Mouse (Mus musculus) cortical plate, adult 2 months (tissue): ENCODE measurements at regions not wholly inside any gene's neighbourhood (a gene's known extent, or its start where the extent isn't known, plus 50 kb on each side); places are given as distances from the start of the nearest gene placed in this dataset.

ENCODE experiments used
- H3K27ac ChIP-seq: fragments of 200-500 bp; 2 replicates; pipeline ENCODE4 v1.5.1; 2012; ENCODE audit warnings: low read length, control low read depth, inconsistent platforms; ENCODE audit not compliant: insufficient read depth
- H3K4me1 ChIP-seq: fragments of 200-500 bp; 2 replicates; pipeline ENCODE4 v1.6.1; 2011; ENCODE audit warnings: low read length; ENCODE audit not compliant: control insufficient read depth, insufficient read depth
- H3K4me3 ChIP-seq: fragments of 200-500 bp; 2 replicates; pipeline ENCODE4 v1.5.1; 2011; ENCODE audit warnings: mild to moderate bottlenecking, low read length, control low read depth; ENCODE audit not compliant: insufficient read depth
- CTCF ChIP-seq: fragments of 200-500 bp; IDR thresholded peaks from 2 replicates; pipeline ENCODE4 v1.5.1; 2011; ENCODE audit warnings: mild to moderate bottlenecking, control low read depth, low read length; ENCODE audit not compliant: insufficient read depth; ENCODE audit errors: extremely low read depth
- POLR2A ChIP-seq: fragments of 200-500 bp; IDR thresholded peaks from 2 replicates; pipeline ENCODE4 v1.6.1; 2011; ENCODE audit warnings: mild to moderate bottlenecking, low read length, control low read depth; ENCODE audit not compliant: insufficient read depth; ENCODE audit errors: extremely low read depth

- TF ChIP-seq POLR2A (no peak), CTCF (no peak)
These were observed 289.6 kb downstream of the Lmo7 start for GRCm38 (mm10) chr14:102019320-102019719.

GRCm38 (mm10) chr14:102016572-102016971, 286.8 kb downstream of the Lmo7 start:
- no peak for TF ChIP-seq CTCF
- no peak for TF ChIP-seq POLR2A
- H3K4me1 ChIP-seq, result no peaks in the 10 kb centered on the region
- H3K27ac ChIP-seq, result no peak overlapping the region
- H3K4me3 ChIP-seq, result no peak overlapping the region

More at GRCm38 (mm10) chr14:102019320-102019719, 289.6 kb downstream of the Lmo7 start:
- Histone ChIP-seq H3K4me1 (no peaks in the 10 kb centered on the region), H3K4me3 (no peak overlapping the region), H3K27ac (no peak overlapping the region)

- Histone ChIP-seq H3K27ac (no peak overlapping the region), H3K4me1 (no peaks in the 10 kb centered on the region), H3K4me3 (no peak overlapping the region)
- no peak for TF ChIP-seq CTCF
- no peak for TF ChIP-seq POLR2A
These were observed 285.3 kb downstream of the Lmo7 start for GRCm38 (mm10) chr14:102014976-102015603.

GRCm38 (mm10) chr14:102013238-102013637, 283.5 kb downstream of the Lmo7 start:
- no peak overlapping the region for H3K4me3 ChIP-seq
- TF ChIP-seq POLR2A (no peak), CTCF (no peak)
- no peaks in the 10 kb centered on the region for H3K4me1 ChIP-seq
- H3K27ac ChIP-seq, result no peak overlapping the region

- Histone ChIP-seq H3K4me1 (no peaks in the 10 kb centered on the region), H3K27ac (no peak overlapping the region), H3K4me3 (no peak overlapping the region)
- TF ChIP-seq CTCF (no peak), POLR2A (no peak)
These were observed 267.8 kb downstream of the Lmo7 start for GRCm38 (mm10) chr14:101997535-101997934.

GRCm38 (mm10) chr14:101984401-101984800, 254.6 kb downstream of the Lmo7 start:
- H3K4me3 ChIP-seq, result no peak overlapping the region
- TF ChIP-seq POLR2A (no peak), CTCF (no peak)
- H3K27ac ChIP-seq, result no peak overlapping the region

More at GRCm38 (mm10) chr14:101984401-101984800, 254.6 kb downstream of the Lmo7 start:
- no peaks in the 10 kb centered on the region for H3K4me1 ChIP-seq
